Mouse (Mus musculus) liver, embryonic 14.5 days (tissue): ENCODE data around the gene Opn3.

Experiments used
- CTCF ChIP-seq: IDR thresholded peaks from 2 replicates; pipeline ENCODE4 v1.5.1; 2016; ENCODE audit warnings: antibody characterized with exemption, low read depth, control low read depth
- EP300 ChIP-seq: IDR thresholded peaks from 2 replicates; pipeline ENCODE4 v1.6.1; 2016; ENCODE audit warnings: antibody characterized with exemption, low read depth

DNA sequence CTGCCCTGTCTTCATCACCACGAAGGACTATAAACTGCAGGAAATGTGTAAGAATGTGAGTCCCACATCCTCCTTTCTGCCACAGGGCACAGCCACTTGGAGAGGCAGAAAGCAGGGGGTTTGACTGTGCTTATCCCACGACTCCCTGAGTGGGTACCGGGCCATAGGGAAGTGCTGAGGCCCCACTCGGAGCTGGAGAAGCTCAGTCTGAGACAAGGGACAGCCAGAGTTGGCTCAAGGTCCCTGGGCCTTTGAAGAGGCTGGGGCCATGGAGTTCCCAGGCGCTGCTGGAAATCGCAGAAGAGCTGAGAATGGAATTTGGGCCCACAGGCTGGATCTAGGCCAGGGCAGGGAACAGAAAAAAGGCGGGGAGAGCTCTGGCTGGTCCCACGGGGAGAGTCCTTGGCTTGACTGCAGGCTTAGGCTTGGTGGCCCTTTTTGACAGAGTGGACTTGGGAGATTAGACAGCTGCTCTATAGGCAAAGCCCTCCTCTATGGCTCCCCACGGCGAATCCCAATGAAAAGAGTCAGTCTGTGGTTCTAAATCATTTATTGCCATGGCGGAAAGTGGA, 19.8 kb upstream of the Opn3 start:
- TF ChIP-seq CTCF, result no peak
- no peak for TF ChIP-seq EP300
